24 mouse cellular contexts compared by ENCODE assay signal in genomic region chr6:146793527-146793926, GRCm38 (mm10). TPM values are rescaled to one million over a fixed set of nuclear protein-coding genes. Genes with fewer than 3 reads are reported as not detected.
DNase-seq lines count a peak whose midpoint lies in the region; ATAC-seq and TF ChIP-seq lines count a peak whose summit lies in the region.
"Had no signal": no experiment of that assay in that cellular context is flagged by ENCODE, and none has a peak within 500 bp of the region (broad histone marks: within the 10 kb centered on the region; RNA-seq: fewer than 3 reads in every experiment).

No protein-coding gene starts in this region.

- no peak overlapping the region for H3K4me3 ChIP-seq in intestine, embryonic 16.5 days (ENCODE audit: low read length)
- no peak overlapping the region for H3K4me3 ChIP-seq in intestine, embryonic 15.5 days (replicated peaks)
- H3K4me3 ChIP-seq in intestine, postnatal 0 days (ENCODE audit: low read depth, low read length): no peak overlapping the region
- H3K4me3 ChIP-seq in forebrain, embryonic 14.5 days (ENCODE audit: low read depth, low read length): no peak overlapping the region
- H3K4me3 ChIP-seq: heart, embryonic 13.5 days; megakaryocyte, embryonic 14.5 days; neural tube, embryonic 15.5 days had no signal

- TF ChIP-seq CTCF in intestine, postnatal 0 days (IDR thresholded peaks at IDR 0.05; ENCODE audit: low read depth): no peak

- no peak overlapping the region for H3K9ac ChIP-seq in intestine, embryonic 16.5 days (ENCODE audit: low read depth, low read length)
- no peak overlapping the region for H3K9ac ChIP-seq in intestine, embryonic 15.5 days
- no peak overlapping the region for H3K9ac ChIP-seq in intestine, postnatal 0 days (ENCODE audit: low read depth, low read length)
- H3K9ac ChIP-seq in forebrain, embryonic 14.5 days (ENCODE audit: low read length): no peak overlapping the region
- H3K9ac ChIP-seq: forebrain, postnatal 0 days; heart, embryonic 13.5 days; neural tube, embryonic 15.5 days had no signal

- no peak overlapping the region for H3K27ac ChIP-seq in intestine, embryonic 16.5 days (ENCODE audit: low read length)
- H3K27ac ChIP-seq in intestine, embryonic 15.5 days: no peak overlapping the region
- H3K27ac ChIP-seq in intestine, postnatal 0 days (ENCODE audit: low read depth, low read length): no peak overlapping the region
- no peak overlapping the region for H3K27ac ChIP-seq in forebrain, embryonic 14.5 days (ENCODE audit: low read depth, low read length)
- H3K27ac ChIP-seq: heart, embryonic 13.5 days; neural tube, embryonic 15.5 days had no signal

- peak; percentile 64 for DNase-seq in 416B (ENCODE audit: low read depth)
- DNase-seq in MN1 (ENCODE audit: low spot score): peak; percentile 44
- no peak for DNase-seq in thymus, postnatal 25 days
- DNase-seq in forebrain, embryonic 14.5 days (ENCODE audit: low spot score): no peak
- DNase-seq: cerebellum, adult 9-10 months; forebrain, postnatal 0 days; heart, postnatal 36 days; kidney, adult 18-20 months; kidney, postnatal 14 days; left cerebral cortex, postnatal 4 days; liver; lung, postnatal 14 days; spleen, adult 18-20 months had no signal

- peaks cover 11% of the 10 kb centered on the region; the same call in 1 of the 2 replicates for H3K4me1 ChIP-seq in intestine, embryonic 16.5 days (ENCODE audit: control insufficient read depth, insufficient read depth, low read length)
- H3K4me1 ChIP-seq in intestine, embryonic 15.5 days (replicated peaks): no peaks in the 10 kb centered on the region
- H3K4me1 ChIP-seq in intestine, postnatal 0 days (replicated peaks; ENCODE audit: control insufficient read depth, insufficient read depth, low read length): 0 out of 2 replicates have a peak, but pooled peaks cover 7% of the 10 kb centered on the region
- H3K4me1 ChIP-seq in forebrain, embryonic 14.5 days (ENCODE audit: control insufficient read depth, insufficient read depth, low read length): no peaks in the 10 kb centered on the region

- no peaks in the 10 kb centered on the region for H3K27me3 ChIP-seq in intestine, embryonic 16.5 days (replicated peaks; ENCODE audit: control insufficient read depth, insufficient read depth, low read length)
- H3K27me3 ChIP-seq in intestine, embryonic 15.5 days (replicated peaks): no peaks in the 10 kb centered on the region
- H3K27me3 ChIP-seq in intestine, postnatal 0 days (replicated peaks; ENCODE audit: control insufficient read depth, insufficient read depth, low read length): no peaks in the 10 kb centered on the region
- H3K27me3 ChIP-seq in forebrain, embryonic 14.5 days (replicated peaks; ENCODE audit: control insufficient read depth, insufficient read depth, low read length): no peaks in the 10 kb centered on the region; the same call in 1 of the 2 replicates
- H3K27me3 ChIP-seq: heart, embryonic 13.5 days; neural tube, embryonic 15.5 days had no signal

- H3K4me2 ChIP-seq in intestine, embryonic 16.5 days (ENCODE audit: low read depth, low read length): no peak overlapping the region
- H3K4me2 ChIP-seq in intestine, embryonic 15.5 days (replicated peaks): no peak overlapping the region
- H3K4me2 ChIP-seq in intestine, postnatal 0 days (replicated peaks; ENCODE audit: low read depth): peak overlapping the region; percentile 24; the same call in 1 of the 2 replicates
- H3K4me2 ChIP-seq in forebrain, embryonic 14.5 days (ENCODE audit: low read length): no peak overlapping the region
- H3K4me2 ChIP-seq: heart, embryonic 13.5 days; neural tube, embryonic 15.5 days had no signal

- no peaks in the 10 kb centered on the region for H3K9me3 ChIP-seq in intestine, embryonic 16.5 days (ENCODE audit: control insufficient read depth, low read length)
- no peaks in the 10 kb centered on the region for H3K9me3 ChIP-seq in intestine, embryonic 15.5 days
- H3K9me3 ChIP-seq in intestine, postnatal 0 days (ENCODE audit: control insufficient read depth): no peaks in the 10 kb centered on the region
- no peaks in the 10 kb centered on the region for H3K9me3 ChIP-seq in forebrain, embryonic 14.5 days (replicated peaks; ENCODE audit: control insufficient read depth, low read length)
- H3K9me3 ChIP-seq: heart, embryonic 13.5 days; megakaryocyte, embryonic 14.5 days; neural tube, embryonic 15.5 days had no signal

- 0 out of 2 replicates have a peak, but pooled peaks have one; percentile 32 for ATAC-seq in intestine, embryonic 16.5 days
- no peak for ATAC-seq in intestine, embryonic 15.5 days
- ATAC-seq in intestine, postnatal 0 days: peak; percentile 55
- no peak for ATAC-seq in forebrain, embryonic 14.5 days
- ATAC-seq: forebrain, postnatal 0 days; hindbrain, embryonic 16.5 days; midbrain, embryonic 16.5 days had no signal

- H3K36me3 ChIP-seq in intestine, embryonic 16.5 days (ENCODE audit: control insufficient read depth, insufficient read depth, low read length): no peaks in the 10 kb centered on the region
- no peaks in the 10 kb centered on the region for H3K36me3 ChIP-seq in intestine, embryonic 15.5 days
- H3K36me3 ChIP-seq in intestine, postnatal 0 days (ENCODE audit: control insufficient read depth, insufficient read depth): no peaks in the 10 kb centered on the region
- no peaks in the 10 kb centered on the region for H3K36me3 ChIP-seq in forebrain, embryonic 14.5 days (ENCODE audit: control insufficient read depth, insufficient read depth, low read length)
- H3K36me3 ChIP-seq: heart, embryonic 13.5 days; neural tube, embryonic 15.5 days had no signal

- WGBS in intestine, embryonic 16.5 days: 66% methylated on average over 3 of the region's 3 CpGs
- 62% methylated on average over 3 of the region's 3 CpGs for WGBS in intestine, embryonic 15.5 days
- WGBS in intestine, postnatal 0 days: 37% methylated on average over 3 of the region's 3 CpGs
- 68% methylated on average over 3 of the region's 3 CpGs for WGBS in forebrain, embryonic 14.5 days

RNA-seq across cellular contexts. Expression of gene Arntl2, which starts 2.3 kb away (rescaled TPM):
- polyA plus RNA-seq in intestine, embryonic 16.5 days (2015; fragmentation: Nextera tagmentation; extraction: Ambion mirVana): 2.3 and 2.6 TPM in 2 replicates
- 2.8 and 3.8 TPM in 2 replicates for polyA plus RNA-seq in intestine, embryonic 15.5 days (2015; fragmentation: Nextera tagmentation; extraction: Ambion mirVana)
- 0.52 and 0.76 TPM in 2 replicates for polyA plus RNA-seq in intestine, postnatal 0 days (2015; fragmentation: Nextera tagmentation; extraction: Ambion mirVana)
- 0.59 and 1.0 TPM in 2 replicates for polyA plus RNA-seq in forebrain, embryonic 14.5 days (2014; fragmentation: Nextera tagmentation; extraction: Ambion mirVana)

RNA-seq across cellular contexts. Expression of gene Smco2, which starts 56.4 kb away (rescaled TPM):
- polyA plus RNA-seq in intestine, embryonic 16.5 days (2015; fragmentation: Nextera tagmentation; extraction: Ambion mirVana): not detected in 2 replicates
- not detected in 2 replicates for polyA plus RNA-seq in intestine, embryonic 15.5 days (2015; fragmentation: Nextera tagmentation; extraction: Ambion mirVana)
- not detected in 2 replicates for polyA plus RNA-seq in intestine, postnatal 0 days (2015; fragmentation: Nextera tagmentation; extraction: Ambion mirVana)
- polyA plus RNA-seq in forebrain, embryonic 14.5 days (2014; fragmentation: Nextera tagmentation; extraction: Ambion mirVana): not detected in 2 replicates
- polyA plus RNA-seq: embryonic facial prominence, embryonic 11.5 days; forebrain, postnatal 0 days; heart, embryonic 13.5 days; hindbrain, embryonic 16.5 days; liver, embryonic 16.5 days; midbrain, embryonic 16.5 days; neural tube, embryonic 15.5 days; thymus, postnatal 0 days had no signal

Comparison
In these comparisons a context has a peak if more than half of its experiments do, and no peak if none do; other contexts are left out.
1. ATAC-seq: peak in intestine, embryonic 16.5 days (single experiment) and intestine, postnatal 0 days (single experiment); none in intestine, embryonic 15.5 days (single experiment) and forebrain, embryonic 14.5 days (single experiment).
2. DNase-seq: peak in 416B (single experiment) and MN1 (single experiment); none in thymus, postnatal 25 days (single experiment) and forebrain, embryonic 14.5 days (single experiment).